Mouse (Mus musculus) activated CD4-positive, CD25-positive, alpha-beta regulatory T cell, adult 4 months (primary cell): ENCODE data around the gene Tgm5. TPM values are rescaled to one million over a fixed set of nuclear protein-coding genes. Genes with fewer than 3 reads are reported as not detected.
"Not testable (repeated sequence)": the region's sequence is repeated elsewhere in the genome, so short reads cannot be mapped to it uniquely, and the experiment has no call there.

Experiments used
- ATAC-seq: one replicate; pipeline ENCODE4 v1.8.0; 2017
- polyA plus RNA-seq, 2 experiments: library from polyadenylated mRNA; unstranded; fragments of 100-300 nt; shearing (Covaris generic); gene quantifications; one replicate each; pipeline ENCODE4 v1.2.1; 2017

The Tgm5 gene
- not detected for polyA plus RNA-seq

DNA sequence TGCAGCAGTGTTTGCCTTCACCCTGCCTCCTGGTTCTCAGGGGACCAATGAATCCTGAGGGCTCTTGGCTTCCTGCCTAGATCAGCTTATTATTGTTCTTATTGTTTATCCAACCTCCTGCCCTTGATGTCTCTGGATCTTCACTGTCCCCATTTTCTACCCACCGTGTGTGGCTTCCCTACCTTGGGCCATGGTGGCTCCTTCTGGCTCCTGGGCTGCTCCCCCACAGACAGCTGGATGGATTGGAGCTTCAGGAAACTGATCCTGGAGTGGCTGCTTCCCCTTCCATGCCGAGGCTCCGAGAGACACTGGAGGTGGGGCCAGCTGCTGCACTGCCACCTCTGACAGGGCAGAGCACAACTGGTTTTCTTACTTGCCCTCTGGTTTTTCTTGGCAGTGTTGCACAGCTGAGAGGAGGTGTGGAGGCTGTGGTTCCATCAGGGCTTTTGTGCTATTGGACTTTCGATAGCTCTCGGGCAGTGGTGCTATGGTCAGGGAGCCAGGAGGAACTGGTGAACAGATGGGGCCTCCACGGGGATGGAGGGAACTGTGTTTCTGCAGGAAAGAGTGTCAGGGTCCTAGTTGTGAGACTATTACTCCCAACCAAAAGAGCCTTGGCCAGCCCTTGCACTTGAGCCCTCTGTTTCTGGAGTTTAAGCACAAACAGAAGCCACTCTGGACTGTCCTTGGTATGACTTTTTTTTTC, at the start of gene Tgm5:
Gene Tgm5 (minus strand): TSS at position 362 of the 706 bp plus-strand sequence.
- no peak for ATAC-seq

DNA sequence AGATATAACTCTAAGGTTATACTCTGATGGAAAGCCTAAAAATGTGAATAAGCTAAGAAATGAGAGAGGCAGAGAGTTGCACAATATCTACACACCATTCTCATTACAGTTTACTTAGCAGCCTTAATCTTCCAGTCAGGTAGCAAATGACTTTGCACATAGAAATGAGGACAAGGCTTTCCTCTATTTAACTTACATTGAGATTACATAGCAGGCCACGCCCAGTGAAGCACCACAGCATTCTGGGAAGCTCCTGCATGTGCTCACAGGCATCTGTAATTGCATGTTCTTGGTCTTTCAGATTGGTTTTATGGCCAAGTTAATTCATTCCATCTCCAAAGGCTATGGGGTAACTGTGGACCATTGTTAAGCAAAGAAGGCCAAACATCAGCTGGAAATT, 47.2 kb upstream of the Tgm5 start:
- no peak for ATAC-seq

DNA sequence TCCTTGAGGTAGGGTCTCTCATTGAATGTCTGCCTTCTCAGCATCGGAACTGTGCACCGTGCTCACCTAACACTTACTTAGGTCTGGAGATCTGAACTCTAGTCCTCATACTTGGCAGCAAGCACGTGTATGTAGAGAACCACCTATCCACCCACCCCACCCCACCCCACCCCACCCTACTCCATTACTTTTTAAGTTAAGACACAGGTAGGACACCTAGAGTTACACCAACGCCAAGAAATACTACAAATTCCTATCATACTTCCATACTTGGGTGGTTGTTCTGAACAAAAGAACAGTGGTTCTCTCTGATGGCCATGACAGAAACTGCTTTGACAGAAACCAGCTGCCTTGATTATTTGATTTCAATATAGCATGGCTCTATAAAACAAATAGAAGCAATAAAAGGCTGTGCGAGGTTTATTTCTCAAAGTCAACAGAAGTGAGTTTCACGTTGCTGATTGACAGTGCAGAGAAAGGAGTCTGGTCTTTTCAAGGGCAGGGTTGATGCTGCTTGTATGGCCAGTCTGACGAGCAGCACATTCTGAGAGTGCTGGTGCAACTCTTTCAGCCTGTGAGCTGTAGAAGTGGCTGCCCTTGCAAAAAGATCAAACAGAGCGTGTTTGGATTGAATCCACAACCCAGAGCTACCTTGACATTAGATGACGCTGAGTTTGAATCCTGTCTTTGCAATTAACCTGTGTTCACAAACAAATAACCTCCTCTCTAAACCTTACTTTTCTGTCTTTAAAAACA, 43.4 kb upstream of the Tgm5 start:
- ATAC-seq: no peak

DNA sequence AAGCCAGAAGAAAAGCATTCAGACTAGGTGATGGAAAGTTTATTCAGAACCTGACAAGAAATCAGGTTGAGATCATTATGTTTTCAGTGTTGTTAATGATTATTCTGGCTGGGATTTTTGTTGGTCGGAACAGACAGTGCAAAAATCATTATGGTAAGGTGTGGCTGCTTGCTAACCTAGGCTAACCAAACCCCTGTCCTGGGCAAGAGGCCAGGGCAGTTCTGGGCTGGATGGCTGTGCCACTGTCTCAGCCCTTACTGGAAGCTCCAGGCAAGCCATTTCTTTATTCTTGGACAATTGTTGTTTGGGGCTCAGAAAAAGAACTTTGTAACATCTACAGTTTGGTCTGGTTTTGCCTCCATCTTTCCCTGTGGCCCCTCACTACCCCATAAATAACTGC, 41.9 kb upstream of the Tgm5 start:
- no peak for ATAC-seq

DNA sequence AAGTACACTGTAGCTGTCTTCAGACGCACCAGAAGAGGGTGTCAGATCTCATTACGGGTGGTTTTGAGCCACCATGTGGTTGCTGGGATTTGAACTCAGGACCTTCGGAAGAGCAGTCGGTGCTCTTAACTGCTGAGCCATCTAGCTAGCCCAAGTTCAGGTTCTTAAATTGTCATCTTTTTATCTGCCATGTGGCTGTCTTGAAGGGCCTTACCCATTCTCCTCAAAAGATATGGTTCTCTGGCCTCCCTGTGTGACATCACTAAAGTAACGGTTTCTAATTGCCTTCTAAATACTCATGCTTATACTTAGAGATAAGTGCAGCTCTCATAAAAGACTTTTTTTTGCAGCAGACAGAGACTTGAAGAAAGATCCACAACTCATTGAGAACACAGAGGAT, 40.7 kb upstream of the Tgm5 start:
- ATAC-seq: not testable (repeated sequence)

DNA sequence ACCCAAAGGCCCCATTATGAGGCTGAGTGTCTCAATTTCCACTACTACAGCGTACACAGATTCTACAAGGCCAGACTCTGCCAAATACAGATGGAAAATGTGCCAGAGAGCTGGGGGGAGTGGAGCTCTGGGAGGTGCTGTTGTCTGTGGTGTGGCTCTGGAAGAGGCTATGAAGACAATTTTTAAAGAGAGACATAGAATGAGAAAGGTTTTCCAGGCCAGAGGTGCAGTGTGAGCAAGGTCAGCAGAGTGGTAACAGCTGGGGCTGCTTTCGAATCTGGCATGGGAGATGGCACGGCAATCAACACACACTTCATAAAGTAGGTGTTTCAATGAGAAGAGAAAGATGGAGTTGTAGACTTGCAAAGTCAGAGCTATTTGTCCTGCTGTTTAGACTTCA, 33.6 kb upstream of the Tgm5 start:
- ATAC-seq: no peak

DNA sequence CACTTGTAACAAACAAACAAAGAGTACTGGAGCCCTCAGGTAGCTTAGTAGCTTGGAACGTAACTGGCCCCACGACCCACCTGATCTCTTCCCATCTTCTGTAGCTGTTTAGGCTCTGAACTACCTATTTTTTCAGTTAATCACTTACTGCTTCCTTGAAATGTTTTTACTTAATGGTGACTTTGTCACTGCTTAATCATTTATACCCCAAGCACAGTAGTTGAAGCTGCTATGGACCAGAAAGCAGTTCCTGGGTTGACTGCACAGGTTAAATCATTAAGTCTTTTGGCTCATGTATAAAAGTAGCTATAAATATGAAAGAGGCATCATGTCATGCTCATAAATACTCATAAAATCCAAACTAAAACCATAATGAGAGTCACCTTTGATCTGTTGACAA, 29.8 kb upstream of the Tgm5 start:
- ATAC-seq: no peak

DNA sequence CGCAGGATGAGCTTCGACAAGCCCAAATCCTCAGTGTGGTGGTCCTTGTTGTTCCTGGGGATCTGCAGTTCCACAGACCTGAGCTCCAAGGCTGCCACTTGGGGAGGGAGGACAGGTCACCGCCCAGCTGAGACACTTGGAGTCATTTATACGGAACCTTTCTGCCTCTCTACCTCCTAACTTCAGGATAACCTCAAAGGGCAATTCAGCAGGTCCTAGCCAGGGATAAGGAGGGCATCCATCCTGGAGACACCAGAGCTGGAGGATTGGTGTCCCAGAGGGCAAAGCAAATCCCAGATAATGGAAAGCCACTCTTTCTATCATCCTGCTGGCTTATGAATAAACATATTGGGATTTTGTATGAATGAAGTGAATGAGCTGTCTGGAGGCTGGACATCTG, 24.1 kb upstream of the Tgm5 start, which contains the start of gene Tgm7:
Gene Tgm7 (minus strand): TSS at position 101 of the 400 bp plus-strand sequence.
- no peak for ATAC-seq

DNA sequence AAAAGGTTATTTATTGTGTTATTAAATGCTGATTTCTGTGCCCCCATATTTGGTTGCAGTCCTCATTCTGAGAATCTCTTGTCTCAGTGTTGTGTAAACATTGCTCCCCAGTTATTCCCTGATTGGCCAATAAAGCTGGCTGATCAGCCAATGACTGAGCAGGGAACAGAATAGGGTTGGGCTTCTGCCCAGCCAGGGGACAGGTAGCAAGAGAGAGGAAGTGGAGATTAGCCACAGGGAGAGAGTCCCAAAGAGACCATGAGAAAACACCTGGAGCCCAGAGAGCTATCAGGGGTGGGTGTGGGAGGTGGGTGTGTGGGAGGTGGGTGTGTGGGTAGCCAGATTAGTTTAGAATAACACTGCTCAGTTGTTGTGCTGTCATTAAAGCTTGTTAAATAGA, 20.3 kb upstream of the Tgm5 start:
- no peak for ATAC-seq

DNA sequence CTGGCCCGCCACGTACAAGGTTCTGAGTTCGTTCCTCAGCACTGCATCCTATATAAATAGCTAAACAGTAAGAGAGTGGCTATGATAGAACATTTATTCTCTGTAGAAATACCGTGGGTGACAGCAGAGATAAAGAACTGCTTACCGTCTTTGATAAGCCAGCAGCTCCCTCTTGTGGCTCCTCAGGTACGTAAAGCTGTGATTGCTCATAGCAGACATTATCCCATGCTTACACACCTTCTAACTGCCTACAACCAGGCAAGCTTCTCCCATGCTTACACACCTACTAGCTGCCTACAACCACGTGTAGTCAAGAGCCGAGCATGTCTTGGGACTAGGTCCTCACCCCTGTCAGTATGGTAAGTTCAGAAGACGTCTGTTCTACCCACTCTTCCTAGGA, 16.4 kb upstream of the Tgm5 start:
- ATAC-seq: peak; percentile 46

DNA sequence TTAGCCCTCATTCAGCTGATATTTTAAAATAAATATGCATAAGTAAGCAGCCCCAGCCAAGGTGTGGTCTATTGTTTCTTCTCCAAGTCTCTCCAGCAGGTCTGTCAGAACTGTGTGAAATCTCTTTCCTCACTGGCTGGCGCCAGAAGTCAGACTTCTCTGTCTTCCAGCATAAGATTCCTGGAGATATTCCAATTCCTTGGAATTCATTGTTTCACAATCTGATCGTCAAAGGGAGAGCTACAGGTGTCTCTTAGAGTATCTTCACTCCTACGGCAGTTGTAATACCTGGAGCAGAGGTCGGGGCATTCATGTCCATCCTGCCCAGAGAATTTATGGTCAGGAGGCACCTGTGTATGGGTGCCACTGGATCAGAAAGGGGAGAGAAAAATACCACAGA, 4.1 kb upstream of the Tgm5 start:
- ATAC-seq: no peak

DNA sequence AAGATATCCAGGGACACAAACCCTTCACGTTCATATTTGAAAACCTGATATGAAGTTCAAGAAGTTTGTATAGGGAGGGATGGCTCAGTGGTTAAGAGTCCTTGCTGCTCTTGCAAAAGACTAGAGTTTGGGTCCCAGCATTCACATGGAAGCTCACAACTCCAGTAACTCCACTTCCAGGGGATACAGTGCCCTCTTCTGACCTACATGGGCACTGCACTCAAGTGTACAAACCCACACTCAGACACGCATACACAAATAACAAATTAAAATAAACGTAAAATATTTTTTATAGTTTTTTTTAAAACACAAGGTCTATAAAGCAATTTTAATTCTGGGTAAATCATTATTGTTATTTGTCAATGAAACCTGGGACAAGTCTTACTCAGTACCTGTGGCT, 2.9 kb upstream of the Tgm5 start:
- no peak for ATAC-seq

DNA sequence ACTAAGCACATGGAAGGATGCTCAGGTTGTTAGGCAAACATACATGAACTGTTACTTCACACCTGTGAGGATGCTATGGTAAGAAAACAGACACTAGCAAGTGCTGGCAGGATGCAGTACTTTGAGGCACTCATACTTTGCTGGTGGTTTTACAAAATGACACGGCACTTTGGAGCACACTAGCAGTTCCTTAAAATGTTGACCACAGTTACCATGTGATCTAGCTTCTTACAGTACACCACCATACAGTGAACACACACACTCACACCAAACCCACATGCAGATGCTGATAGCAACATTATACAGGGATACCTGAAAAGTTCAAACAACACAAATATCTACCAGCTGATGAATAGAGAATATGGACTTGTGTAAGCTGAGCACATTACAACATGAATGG, 3.0 kb downstream of the Tgm5 start:
- ATAC-seq: no peak

DNA sequence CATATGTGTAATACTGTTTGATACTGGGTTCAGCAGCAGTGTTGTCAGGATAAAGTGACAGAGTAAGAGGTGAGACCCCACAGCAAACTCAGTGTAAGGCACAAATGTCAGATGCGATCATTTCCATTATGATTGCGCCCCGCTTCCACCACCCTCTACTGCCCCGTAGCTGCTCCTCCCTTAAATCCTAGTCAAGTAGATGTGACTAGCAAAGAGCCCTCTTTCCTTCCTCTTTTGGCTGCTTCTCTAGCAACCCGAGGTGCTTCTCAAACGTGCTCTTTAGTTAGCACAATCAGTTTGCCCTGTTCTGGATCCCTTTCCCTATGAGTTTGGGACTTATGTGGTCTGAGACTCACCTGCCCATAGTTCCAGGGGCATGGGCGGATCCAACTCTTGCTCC, 10.9 kb downstream of the Tgm5 start:
- ATAC-seq: no peak

DNA sequence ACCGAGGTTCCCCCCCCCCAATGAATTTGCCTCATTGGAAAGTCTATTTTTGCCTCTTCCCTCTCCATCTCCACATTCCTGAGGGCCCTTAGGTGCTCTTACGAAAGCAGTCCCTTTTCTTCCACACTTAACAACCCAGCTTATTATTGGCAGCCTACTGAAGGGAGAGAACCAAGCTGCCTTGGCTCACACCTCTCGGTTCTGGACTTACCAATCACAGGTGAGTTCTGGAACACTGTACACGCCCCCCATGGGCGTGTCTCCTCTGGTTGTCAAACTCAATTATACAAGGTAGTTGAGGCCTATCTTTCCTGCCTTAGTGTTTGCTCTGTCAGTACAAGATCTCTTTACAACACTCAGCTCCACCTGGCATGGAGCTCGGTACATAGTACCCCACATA, 13.8 kb downstream of the Tgm5 start:
- ATAC-seq: no peak

DNA sequence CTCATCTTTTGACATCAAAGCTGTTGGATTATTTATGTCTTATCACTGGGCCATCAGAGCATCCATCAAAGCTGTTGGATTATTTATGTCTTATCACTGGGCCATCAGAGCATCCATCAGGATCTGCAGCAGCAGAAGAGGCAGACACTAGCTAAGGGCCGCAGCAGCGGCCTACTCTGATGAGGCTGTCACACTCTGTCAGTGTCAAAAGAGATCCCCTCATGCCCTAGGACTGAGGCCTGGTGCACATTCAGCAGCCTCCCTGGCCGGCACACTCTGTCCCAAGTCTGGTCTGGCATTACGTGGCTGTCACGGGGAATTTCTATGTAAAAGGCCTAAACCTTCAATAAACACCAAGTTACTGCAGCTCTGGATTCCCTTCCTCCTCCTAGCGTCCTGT, 16.1 kb downstream of the Tgm5 start:
- ATAC-seq: no peak

DNA sequence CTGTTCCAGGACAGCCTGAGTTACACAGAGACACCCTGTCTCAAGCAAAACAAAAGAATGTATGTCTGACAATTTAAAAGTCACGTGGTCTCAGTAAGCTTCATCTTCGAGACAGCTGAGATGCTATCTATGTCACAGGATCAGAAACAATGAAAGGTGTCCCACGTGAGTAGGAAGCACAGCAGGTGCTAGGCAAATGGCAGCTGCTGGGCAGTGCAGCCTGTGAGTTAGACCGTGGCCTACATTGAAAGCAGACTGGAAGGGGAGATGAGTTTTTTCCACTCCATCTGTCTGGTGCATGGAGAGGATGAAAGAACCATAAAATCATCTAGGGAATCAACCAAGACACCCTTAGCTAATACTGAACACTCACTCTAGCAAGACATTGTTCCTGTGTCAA, 18.5 kb downstream of the Tgm5 start:
- no peak for ATAC-seq

DNA sequence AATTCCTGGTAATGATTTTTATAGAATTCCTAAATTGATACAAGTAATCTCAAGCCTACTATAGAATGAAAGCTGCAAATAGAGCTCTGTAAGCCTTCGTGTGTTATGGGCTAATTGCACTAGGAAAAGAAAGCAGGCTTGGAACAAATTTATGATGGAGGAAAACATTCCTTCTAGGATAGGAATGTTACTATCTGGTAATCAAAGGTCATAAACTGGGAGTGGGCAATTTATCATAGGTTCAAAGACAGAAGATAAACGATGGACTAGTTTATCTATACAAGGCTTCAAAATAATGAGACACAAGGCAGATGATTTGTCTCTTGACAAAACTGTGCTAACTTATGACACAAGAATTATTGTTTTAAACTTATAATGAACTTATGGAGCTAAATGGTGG, 24.3 kb downstream of the Tgm5 start:
- ATAC-seq: no peak

DNA sequence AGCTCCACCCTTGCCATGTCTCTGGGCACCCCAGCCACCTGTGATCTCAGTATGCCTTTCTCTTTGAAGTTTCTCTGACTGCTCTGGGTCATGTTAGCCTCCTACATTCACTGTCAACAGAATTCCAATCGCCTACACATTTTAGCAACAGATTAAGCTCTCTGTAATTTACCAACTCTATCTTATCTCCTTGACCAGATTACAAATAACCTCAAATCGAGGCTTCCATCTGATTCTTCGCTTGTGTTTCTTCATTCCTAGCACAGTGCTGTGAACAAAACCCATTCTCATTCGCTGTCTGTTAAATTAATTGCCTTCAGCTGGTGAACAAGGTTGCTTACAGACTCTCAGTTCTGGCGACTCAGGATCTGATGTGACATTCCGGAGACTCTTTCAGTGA, 27.6 kb downstream of the Tgm5 start:
- ATAC-seq: no peak

DNA sequence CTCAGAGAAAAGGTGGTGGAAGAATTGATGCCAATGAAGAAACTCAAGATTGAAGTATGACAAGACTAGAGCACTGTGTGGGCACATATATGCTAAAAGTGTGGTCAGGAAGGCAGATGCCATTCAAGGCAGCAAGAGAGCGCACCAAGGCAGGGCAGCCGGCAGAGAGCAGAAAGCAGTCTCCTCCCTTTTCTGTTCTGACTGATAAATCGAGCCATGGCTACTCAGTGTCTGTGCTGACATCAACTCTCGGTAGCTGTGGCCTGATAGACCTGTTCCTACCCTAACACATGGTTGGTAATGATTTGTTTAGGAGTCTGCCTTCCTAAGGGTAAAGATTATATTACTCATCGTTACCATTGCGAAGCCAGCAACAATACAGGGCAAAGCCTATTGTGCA, 29.7 kb downstream of the Tgm5 start:
- ATAC-seq: no peak

DNA sequence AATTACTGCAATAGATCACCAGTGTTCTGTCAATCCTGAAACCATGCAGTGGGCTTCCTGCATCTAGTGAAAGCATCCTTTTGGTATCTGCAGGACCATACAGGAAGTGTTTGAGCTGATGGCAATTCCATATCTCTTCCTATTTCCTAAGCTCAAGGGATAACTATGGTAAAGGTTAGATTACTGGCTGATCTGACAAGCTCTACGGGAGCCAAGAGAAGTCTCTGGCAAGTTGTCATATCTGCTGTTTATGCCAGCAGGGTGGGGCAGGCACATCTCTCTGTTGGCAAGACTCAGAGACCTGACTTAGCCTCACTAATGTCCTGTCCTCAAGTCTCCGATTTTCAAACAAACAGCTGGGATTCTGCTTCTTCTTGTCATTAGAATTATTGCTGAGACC, 31.6 kb downstream of the Tgm5 start:
- ATAC-seq: no peak

DNA sequence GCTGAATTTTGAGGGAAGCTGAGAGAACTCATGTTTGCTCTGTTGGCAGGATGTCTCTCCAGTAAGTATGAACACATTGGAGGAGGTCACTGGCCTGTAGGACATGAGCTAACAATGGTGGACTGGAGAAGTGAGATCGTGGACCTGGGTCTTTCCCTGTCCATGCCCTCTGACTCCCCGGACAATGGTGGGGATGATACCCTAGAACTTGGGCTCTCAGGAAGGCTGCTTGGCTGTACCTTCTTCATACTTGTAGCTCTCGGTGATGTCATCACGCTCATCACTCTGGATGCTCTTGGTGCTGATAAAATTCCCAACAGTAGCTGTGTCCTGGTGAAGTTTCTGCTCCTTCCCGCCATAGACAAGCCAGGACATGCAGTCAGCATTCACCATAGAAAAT, 33.5 kb downstream of the Tgm5 start:
- no peak for ATAC-seq

DNA sequence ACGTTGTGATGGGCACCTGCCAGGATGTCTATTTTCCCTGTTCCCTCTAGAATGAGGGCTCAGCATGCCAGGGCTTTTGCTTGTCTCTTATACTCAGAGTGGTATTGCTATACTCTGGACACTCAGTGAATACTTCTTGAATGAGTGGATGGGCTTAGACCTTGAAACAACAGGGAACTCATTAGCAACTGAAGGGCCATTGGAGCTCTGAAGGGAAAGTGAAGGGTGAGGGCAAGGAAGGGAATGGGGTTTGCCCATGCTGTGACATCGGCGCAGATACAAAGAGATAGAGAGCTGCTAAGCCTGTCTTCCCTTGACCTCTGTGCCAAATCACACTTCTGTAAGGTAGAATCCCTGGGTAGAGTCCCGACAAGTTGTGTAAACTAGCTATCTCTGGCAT, 40.0 kb downstream of the Tgm5 start:
- no peak for ATAC-seq

DNA sequence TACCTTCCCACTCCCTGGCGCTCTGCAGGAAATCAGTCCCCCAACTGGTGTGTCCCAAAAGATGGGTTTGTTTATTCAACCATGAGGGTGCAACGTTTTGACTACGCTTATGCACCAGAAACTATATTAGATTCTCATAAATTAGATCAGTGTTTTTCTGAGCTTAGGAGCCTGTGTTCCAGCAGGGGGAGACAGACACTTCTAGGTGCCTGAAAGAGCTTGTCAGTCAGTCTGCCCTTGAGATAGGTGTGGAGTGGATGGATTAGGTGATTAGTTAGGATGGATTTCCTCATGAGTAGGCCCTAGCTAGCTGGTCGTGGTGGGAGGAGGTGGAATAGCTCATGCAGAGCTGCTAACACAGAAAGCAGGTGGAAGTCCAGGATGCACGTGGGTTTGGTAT, 44.5 kb downstream of the Tgm5 start:
- no peak for ATAC-seq

DNA sequence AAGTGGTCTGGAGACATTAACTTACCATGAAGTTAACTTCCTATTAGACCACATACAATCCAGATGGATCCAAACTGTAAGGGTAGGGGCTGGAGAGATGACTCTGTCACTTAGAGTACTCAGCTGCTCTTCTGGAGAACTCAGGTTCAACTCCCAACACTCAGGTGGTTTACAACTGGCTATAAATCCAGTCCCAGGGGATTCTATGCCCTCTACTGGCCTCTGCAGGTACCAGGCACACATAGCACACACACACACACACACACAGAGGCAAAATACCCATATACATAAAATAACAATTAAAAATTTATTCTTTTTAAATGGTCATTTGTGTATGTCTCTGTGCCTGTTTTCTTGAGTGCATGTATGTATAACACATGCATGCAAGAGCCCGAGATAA, 46.3 kb downstream of the Tgm5 start:
- no peak for ATAC-seq
